Mouse (Mus musculus): ENCODE results near the gene Krtap19-2. TPM values are rescaled to one million over a fixed set of nuclear protein-coding genes. Genes with fewer than 3 reads are reported as not detected.

Gene Krtap19-2
- total RNA-seq (2021), result not detected
- long read RNA-seq, result 0 reads

- DNase-seq (ENCODE audit: low spot score in 2 of 2), result no peak
Measured at GRCm38 (mm10) chr16:88874169-88874568, at the start of gene Krtap19-2. Gene Krtap19-2, minus strand, starts transcription at chr16:88874269.

DNA sequence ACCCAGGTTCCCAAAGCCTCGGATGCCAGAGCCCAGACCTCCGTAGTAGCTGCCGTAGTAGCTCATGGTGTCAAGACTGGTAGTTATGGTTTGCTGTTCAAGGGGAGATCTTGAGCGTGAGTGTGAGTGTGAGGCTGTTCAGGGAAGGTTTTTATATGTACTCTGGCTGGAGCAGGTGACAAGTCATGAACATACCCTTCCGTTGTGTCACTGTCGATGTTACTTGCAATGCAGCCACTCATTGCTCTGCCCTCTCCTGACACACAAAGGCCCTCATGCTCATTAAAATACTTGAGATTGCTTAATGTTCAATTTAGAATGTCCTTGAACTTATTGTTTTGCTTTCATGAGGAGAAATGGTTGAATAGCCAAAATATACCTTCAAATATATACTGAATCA lies 22.3 kb upstream of the Krtap19-2 start, which contains the start of gene Krtap19-5:
Gene Krtap19-5, minus strand, starts transcription at position 101 of the 400 bp plus-strand sequence.
- DNase-seq (ENCODE audit: low spot score in 2 of 2), result no peak

- DNase-seq (ENCODE audit: low spot score in 2 of 2), result no peak
Measured at GRCm38 (mm10) chr16:88886870-88887269, 12.8 kb upstream of the Krtap19-2 start.

DNA sequence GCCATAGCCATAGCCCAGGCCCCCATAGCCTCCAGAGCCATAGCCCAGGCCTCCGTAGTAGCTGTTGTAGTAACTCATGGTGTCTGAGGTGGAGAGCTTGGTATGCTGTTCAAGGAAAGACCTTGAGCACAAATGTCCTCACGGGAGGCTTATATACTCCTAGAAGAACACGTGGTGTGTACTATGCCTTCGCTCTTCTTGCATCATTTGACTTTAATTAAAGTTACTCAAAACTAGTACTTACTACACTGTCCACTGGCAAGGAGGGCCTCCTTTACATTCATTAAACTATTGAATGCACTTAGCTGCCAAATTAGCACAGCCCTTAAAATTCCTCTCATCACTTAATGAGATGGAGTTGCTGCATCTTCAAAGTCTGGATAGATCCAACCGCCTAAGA lies 10.9 kb upstream of the Krtap19-2 start, which contains the start of gene Krtap19-4:
Gene Krtap19-4, minus strand, starts transcription at position 101 of the 400 bp plus-strand sequence.
- no peak for DNase-seq (ENCODE audit: low spot score in 2 of 2)

DNA sequence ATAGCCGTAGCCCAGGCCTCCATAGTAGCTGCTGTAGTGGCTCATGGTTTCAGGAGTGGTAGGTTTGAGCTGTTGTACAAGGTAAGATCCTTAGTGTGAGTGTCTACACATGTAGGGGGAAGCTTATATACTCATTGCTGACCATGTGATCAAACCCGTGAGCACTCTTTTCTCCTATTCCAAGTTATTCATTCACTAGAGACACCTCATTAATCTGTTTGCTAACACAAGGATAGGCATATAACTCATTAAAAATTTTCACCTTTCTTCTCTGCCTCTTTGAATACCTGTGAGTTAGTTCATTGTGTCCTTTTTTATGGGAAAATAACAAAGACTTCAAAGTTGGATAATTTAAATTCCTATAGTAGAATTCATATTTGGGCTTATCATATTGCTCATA lies 3.9 kb upstream of the Krtap19-2 start, which contains the start of gene Krtap19-3:
Gene Krtap19-3, minus strand, starts transcription at position 101 of the 400 bp plus-strand sequence.
- no peak for DNase-seq (ENCODE audit: low spot score in 2 of 2)

DNA sequence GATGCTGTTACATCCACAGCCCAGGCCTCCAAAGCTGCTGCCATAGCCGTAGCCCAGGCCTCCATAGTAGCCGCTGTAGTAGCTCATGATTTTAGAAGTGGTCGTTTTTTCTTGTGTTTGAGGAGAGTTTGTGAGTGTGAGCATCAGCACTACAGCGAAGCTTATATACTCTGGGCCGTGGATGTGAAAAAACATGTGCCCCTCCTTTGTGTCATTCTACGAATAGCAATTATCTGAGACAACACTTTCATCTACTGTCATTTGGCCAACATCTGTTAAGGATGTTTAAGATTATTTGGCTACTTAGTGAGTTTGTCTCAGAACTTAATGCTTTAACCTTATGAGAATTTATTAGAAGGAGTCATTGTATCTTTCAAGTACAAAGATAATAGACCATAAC lies 4.8 kb downstream of the Krtap19-2 start, which contains the start of gene Krtap19-1:
Gene Krtap19-1, minus strand, starts transcription at position 101 of the 400 bp plus-strand sequence.
- no peak for DNase-seq (ENCODE audit: low spot score in 2 of 2)

GRCm38 (mm10) chr16:88864887-88865407 lies 9.1 kb downstream of the Krtap19-2 start:
- no peak for DNase-seq (ENCODE audit: low spot score in 2 of 2)

DNA sequence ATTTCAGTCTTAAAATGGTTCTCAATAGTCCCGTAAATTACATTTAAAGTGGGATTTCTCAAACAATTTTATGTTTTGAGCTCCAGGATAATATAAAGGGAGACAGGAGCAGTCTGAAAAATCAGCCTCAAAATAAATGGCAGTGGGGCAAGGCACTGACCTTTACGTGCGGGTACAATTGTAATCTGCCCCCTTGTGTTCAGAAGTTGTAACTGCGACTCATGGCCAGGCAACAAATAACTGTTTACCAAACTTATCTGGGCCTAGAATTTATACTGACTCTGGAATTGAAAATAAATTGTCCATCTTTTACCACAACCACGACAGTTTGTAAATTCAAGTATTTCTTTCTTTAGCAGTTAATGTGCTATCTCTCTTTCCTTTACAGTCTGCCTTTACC lies 22.6 kb downstream of the Krtap19-2 start:
- no peak for DNase-seq (ENCODE audit: low spot score in 2 of 2)

DNA sequence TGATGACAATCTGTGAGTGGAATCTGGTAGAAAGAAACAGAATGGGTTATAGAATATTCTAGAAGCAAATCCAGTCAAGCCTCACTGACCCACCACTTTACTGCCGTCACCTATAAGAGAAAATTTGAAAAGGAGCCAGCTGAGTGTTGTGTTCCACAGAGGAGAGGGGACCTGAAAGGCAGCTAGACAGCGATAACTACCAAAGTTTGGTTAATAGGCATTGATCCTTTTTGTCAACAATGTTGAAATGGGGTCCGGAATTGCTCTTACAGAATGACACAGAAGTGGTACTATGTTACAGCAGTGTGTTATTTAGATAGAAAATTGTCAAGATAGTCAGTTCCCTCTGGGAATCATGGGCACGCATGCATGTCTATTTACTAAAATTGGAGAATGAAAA lies 25.5 kb downstream of the Krtap19-2 start:
- no peak for DNase-seq (ENCODE audit: low spot score in 2 of 2)

- DNase-seq (ENCODE audit: low spot score in 2 of 2), result no peak
Measured at GRCm38 (mm10) chr16:88847363-88847762, 26.7 kb downstream of the Krtap19-2 start.

GRCm38 (mm10) chr16:88826978-88827377 lies 47.1 kb downstream of the Krtap19-2 start:
- DNase-seq (ENCODE audit: low spot score in 2 of 2), result no peak

- DNase-seq (ENCODE audit: low spot score in 2 of 2), result peak; percentile 13 to 16
Measured at GRCm38 (mm10) chr16:88826095-88826652, 47.9 kb downstream of the Krtap19-2 start, which contains the start of gene Krtap14. Gene Krtap14, minus strand, starts transcription at chr16:88826145.

DNA sequence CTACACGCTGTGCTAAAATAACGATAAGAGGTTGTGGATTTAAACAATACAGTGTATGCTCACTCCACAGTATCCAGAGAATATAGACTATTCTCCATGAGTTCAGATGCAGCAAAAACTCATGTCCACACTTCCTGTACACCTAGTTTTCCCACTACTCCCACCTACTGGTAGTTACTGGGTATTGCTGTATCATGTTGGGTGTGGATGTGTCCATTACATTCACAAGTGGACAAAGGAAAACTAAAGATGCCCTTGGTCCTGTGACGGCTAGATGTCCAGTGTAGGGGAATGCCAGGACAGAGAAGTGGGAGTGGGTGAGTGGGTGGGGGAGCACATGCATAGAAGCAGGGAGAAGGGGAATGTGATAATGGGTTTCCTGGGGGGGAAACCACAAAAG lies 50.3 kb downstream of the Krtap19-2 start:
- DNase-seq (ENCODE audit: low spot score in 2 of 2), result no peak

Other genes with a start within 250 kb of the Krtap19-2 start
- gene 2310079G19Rik, start 246.6 kb downstream of the Krtap19-2 start, total RNA-seq (2021), result not detected
- not detected for gene Krtap26-1, start 226.5 kb downstream of the Krtap19-2 start, total RNA-seq (2021)
- not detected for gene Krtap27-1, start 202.6 kb downstream of the Krtap19-2 start, total RNA-seq (2021)
- not detected for gene 2310061N02Rik, start 166.3 kb downstream of the Krtap19-2 start, total RNA-seq (2021)
- not detected for gene Krtap13-1, start 145.4 kb downstream of the Krtap19-2 start, total RNA-seq (2021)
- gene Krtap13, start 122.6 kb downstream of the Krtap19-2 start, total RNA-seq (2021), result not detected
- gene 2310034C09Rik, start 115.4 kb downstream of the Krtap19-2 start, total RNA-seq (2021), result not detected
- not detected for gene 2310057N15Rik, start 100.1 kb downstream of the Krtap19-2 start, total RNA-seq (2021)
- gene Gm5965, start 96.4 kb downstream of the Krtap19-2 start, total RNA-seq (2021), result not detected
- not detected for gene Gm20741, start 62.0 kb downstream of the Krtap19-2 start, total RNA-seq (2021)
- gene Krtap15, start 54.1 kb downstream of the Krtap19-2 start, total RNA-seq (2021), result not detected
- gene Krtap14, start 48.1 kb downstream of the Krtap19-2 start, total RNA-seq (2021), result not detected
- gene Krtap19-1, start 4.9 kb downstream of the Krtap19-2 start, total RNA-seq (2021), result not detected
- not detected for gene Krtap19-3, start 3.8 kb upstream of the Krtap19-2 start, total RNA-seq (2021)
- not detected for gene Krtap19-4, start 10.8 kb upstream of the Krtap19-2 start, total RNA-seq (2021)
- not detected for gene Krtap19-5, start 22.2 kb upstream of the Krtap19-2 start, total RNA-seq (2021)
- gene Krtap19-9b, start 58.0 kb upstream of the Krtap19-2 start, total RNA-seq (2021), result not detected
- not detected for gene Krtap16-3, start 88.6 kb upstream of the Krtap19-2 start, total RNA-seq (2021)
- gene Krtap22-2, start 136.5 kb upstream of the Krtap19-2 start, total RNA-seq (2021), result not detected
- gene Gm10229, start 141.0 kb upstream of the Krtap19-2 start, total RNA-seq (2021), result not detected
- gene Krtap6-1, start 157.4 kb upstream of the Krtap19-2 start, total RNA-seq (2021), result not detected
- gene Gm10228, start 167.2 kb upstream of the Krtap19-2 start, total RNA-seq (2021), result not detected
- not detected for gene Krtap6-5, start 173.6 kb upstream of the Krtap19-2 start, total RNA-seq (2021)
- gene 1110025L11Rik, start 189.7 kb upstream of the Krtap19-2 start, total RNA-seq (2021), result not detected
- not detected for gene Krtap6-3, start 209.7 kb upstream of the Krtap19-2 start, total RNA-seq (2021)

Measured in layer of hippocampus, postnatal 10 days (tissue).